ENCODE assay signal across 8 mouse cellular contexts in the genomic region with DNA sequence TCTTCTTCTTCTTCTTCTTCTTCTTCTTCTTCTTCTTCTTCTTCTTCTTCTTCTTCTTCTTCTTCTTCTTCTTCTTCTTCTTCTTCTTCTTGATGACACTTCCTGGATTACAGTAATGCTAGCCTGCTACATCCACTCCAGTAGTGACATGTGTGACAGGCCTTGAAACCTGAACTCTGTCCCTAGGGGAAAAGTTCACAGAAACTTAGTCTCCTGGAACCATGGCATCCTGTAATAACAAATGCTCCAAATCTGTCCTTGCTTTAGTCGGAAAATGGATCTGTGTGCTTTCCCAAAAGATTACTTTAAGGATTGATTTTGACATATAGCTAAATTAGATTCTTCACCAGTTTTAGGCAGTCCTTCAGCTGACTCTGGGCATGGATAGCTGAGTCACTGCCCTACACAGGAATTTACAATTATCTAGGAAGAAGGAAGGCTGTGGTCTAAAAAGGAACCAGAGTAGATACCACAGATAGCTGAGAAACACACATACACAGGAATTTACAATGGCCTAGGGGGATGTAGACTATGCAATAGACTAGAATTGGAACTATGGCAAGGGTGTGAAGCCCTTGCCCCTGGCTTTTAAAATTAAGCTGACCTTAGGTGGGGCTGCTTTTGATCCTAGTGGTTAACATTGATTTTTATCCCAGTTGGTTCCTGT.
A peak's percentile ranks its signal among the peaks of the same experiment; 100 is the strongest.
DNase-seq lines count a peak whose midpoint lies in the region; ATAC-seq and TF ChIP-seq lines count a peak whose summit lies in the region.
"Not testable (repeated sequence)": the region's sequence is repeated elsewhere in the genome, so short reads cannot be mapped to it uniquely, and the experiment has no call there.

No protein-coding gene starts in this region.

- not testable (repeated sequence) for H3K36me3 ChIP-seq in kidney, adult 2 months (ENCODE audit: control insufficient read depth, insufficient read depth, low read length); liver, adult 2 months (ENCODE audit: control insufficient read depth, insufficient read depth, low read length)

- CTCF ChIA-PET in Patski (lab: Charles Lee): not testable (repeated sequence)

- H3K27ac ChIP-seq in kidney, adult 2 months (ENCODE audit: insufficient read depth, low read depth, low read length); liver, adult 2 months (replicated peaks; ENCODE audit: insufficient read depth, low read depth, low read length): not testable (repeated sequence)

- H3K4me3 ChIP-seq in kidney, adult 2 months (ENCODE audit: insufficient read depth, low read depth, low read length); liver, adult 2 months (ENCODE audit: insufficient read depth, low read depth, low read length): not testable (repeated sequence)

- peak; percentile 96 for ATAC-seq in Patski
- ATAC-seq in common myeloid progenitor, adult 5-6 weeks (replicated peaks; ENCODE audit: low read depth, poor library complexity, severe bottlenecking): peak; percentile 81

- POLR2A ChIA-PET in Patski (lab: Charles Lee): not testable (repeated sequence)

- in situ Hi-C loops in Patski (cut with MboI; ENCODE audit: low pct_unique_long_range_greater_than_20kb): loop anchor here (5.0 kb wide), 1 partner anchor 229 kb away; no protein-coding TSS in a partner anchor

- H3K4me1 ChIP-seq in kidney, adult 2 months (ENCODE audit: control insufficient read depth, insufficient read depth, low read length); liver, adult 2 months (ENCODE audit: control insufficient read depth, insufficient read depth, low read length): not testable (repeated sequence)

- TF ChIP-seq POLR2A in kidney, adult 2 months (IDR thresholded peaks at IDR 0.05; ENCODE audit: low read depth, low read length); liver, adult 2 months (IDR thresholded peaks at IDR 0.05; ENCODE audit: extremely low read depth, insufficient read depth, low read length): not testable (repeated sequence)

- 41% methylated on average over 1 of the region's 1 CpGs for WGBS in kidney, adult 2 months
- WGBS in liver, adult 2 months: 53% methylated on average over 1 of the region's 1 CpGs

- not testable (repeated sequence) for TF ChIP-seq CTCF in Patski (IDR thresholded peaks at IDR 0.05); kidney, adult 2 months (conservative IDR thresholded peaks at IDR 0.05; ENCODE audit: insufficient read depth, insufficient read length, low read depth, low read length); liver, adult 2 months (IDR thresholded peaks at IDR 0.05; ENCODE audit: low read depth, low read length)

- not testable (repeated sequence) for H3K27me3 ChIP-seq in Patski; kidney, adult 2 months (replicated peaks; ENCODE audit: control insufficient read depth, insufficient read depth, low read length); liver, adult 2 months (ENCODE audit: control insufficient read depth, insufficient read depth, low read length)

- not testable (repeated sequence) for H3K9ac ChIP-seq in liver, adult 2 months (ENCODE audit: low read depth, low read length)

- DNase-seq in Patski (ENCODE audit: low read depth, low spot score): not testable (repeated sequence)
- peak; percentile 48 for DNase-seq in ZHBTc4 (ENCODE audit: low read depth, low spot score)
- peak; percentile 85 for DNase-seq in kidney, adult 2 months
- peak; percentile 37 to 49 for DNase-seq in kidney, adult 8-10 months
- peak; percentile 85 for DNase-seq in kidney, adult 9 months
- DNase-seq in kidney, postnatal 36 days: peak; percentile 45
- peak; percentile 6 for DNase-seq in liver, adult 2 months (ENCODE audit: extremely low read depth, low read depth, low spot score)

- not testable (repeated sequence) for H3K79me2 ChIP-seq in liver, adult 2 months (ENCODE audit: control insufficient read depth, insufficient read depth, low read length)
